Mouse (Mus musculus) left cerebral cortex, postnatal 4 days (tissue): ENCODE measurements at regions not wholly inside any gene's neighbourhood (a gene's known extent, or its start where the extent isn't known, plus 50 kb on each side); places are given as distances from the start of the nearest gene placed in this dataset.
"Not testable (repeated sequence)": the region's sequence is repeated elsewhere in the genome, so short reads cannot be mapped to it uniquely, and the experiment has no call there.

Source experiments
- DNase-seq: peaks from one replicate; pipeline ENCODE4 v3.0.0-alpha.2; 2022
- intact Hi-C: fragments of 180-260 bp; cut with DNase I; formaldehyde crosslinking; loops from one replicate; pipeline ENCODE4 v1.15.1; 2025

- intact Hi-C loops = no loop called here
- DNase-seq = no peak
Measured at GRCm38 (mm10) chr12:11037951-11038350, 112.9 kb downstream of the Kcns3 start.

- no peak for DNase-seq
Measured at GRCm38 (mm10) chr12:11020571-11021545, 130.0 kb downstream of the Kcns3 start.

GRCm38 (mm10) chr12:11011159-11011558 is 139.7 kb downstream of the Kcns3 start:
- intact Hi-C loops = no loop called here
- DNase-seq = no peak

More at GRCm38 (mm10) chr12:11020571-11021545, 130.0 kb downstream of the Kcns3 start:
- intact Hi-C loops = no loop called here

GRCm38 (mm10) chr12:10984295-10984694 is 166.6 kb downstream of the Kcns3 start:
- no peak for DNase-seq
- intact Hi-C loops = no loop called here

- DNase-seq = no peak
- intact Hi-C loops = no loop called here
Measured at GRCm38 (mm10) chr12:10949184-10949583, 201.7 kb downstream of the Kcns3 start.

- intact Hi-C loops = no loop called here
- no peak for DNase-seq
Measured at GRCm38 (mm10) chr12:10941064-10941463, 209.8 kb downstream of the Kcns3 start.

- intact Hi-C loops, DNase-seq: not testable (repeated sequence)
Measured at GRCm38 (mm10) chr12:10900054-10900453, 250.8 kb downstream of the Kcns3 start.

GRCm38 (mm10) chr12:10878791-10879190 is 272.1 kb downstream of the Kcns3 start:
- intact Hi-C loops = no loop called here
- DNase-seq = no peak

- no peak for DNase-seq
Measured at GRCm38 (mm10) chr12:10874589-10875554, 276.0 kb downstream of the Kcns3 start.

GRCm38 (mm10) chr12:10873716-10874401 is 277.0 kb downstream of the Kcns3 start:
- intact Hi-C loops = no loop called here
- no peak for DNase-seq

More at GRCm38 (mm10) chr12:10874589-10875554, 276.0 kb downstream of the Kcns3 start:
- intact Hi-C loops = no loop called here

- intact Hi-C loops = no loop called here
- DNase-seq = peak; percentile 15
Measured at GRCm38 (mm10) chr12:10867674-10868635, 282.9 kb downstream of the Kcns3 start.

GRCm38 (mm10) chr12:10866907-10867538 is 283.8 kb downstream of the Kcns3 start:
- peak; percentile 52 for DNase-seq
- intact Hi-C loops = no loop called here

- no peak for DNase-seq
- intact Hi-C loops = no loop called here
Measured at GRCm38 (mm10) chr12:10865294-10865693, 285.6 kb downstream of the Kcns3 start.

GRCm38 (mm10) chr12:10820335-10820734 is 330.5 kb downstream of the Kcns3 start:
- DNase-seq = peak; percentile 10
- intact Hi-C loops = no loop called here

GRCm38 (mm10) chr12:10818083-10818482 is 332.8 kb downstream of the Kcns3 start:
- intact Hi-C loops = no loop called here

GRCm38 (mm10) chr12:10817516-10817915 is 333.3 kb downstream of the Kcns3 start:
- DNase-seq = no peak
- intact Hi-C loops = no loop called here

More at GRCm38 (mm10) chr12:10818083-10818482, 332.8 kb downstream of the Kcns3 start:
- DNase-seq = peak; percentile 1

- intact Hi-C loops = no loop called here
- no peak for DNase-seq
Measured at GRCm38 (mm10) chr12:10810597-10810996, 340.3 kb downstream of the Kcns3 start.

- intact Hi-C loops = loop anchor here (10.0 kb wide), 1 partner anchor 350 kb away; the partner anchor contains the start of gene Kcns3
- no peak for DNase-seq
Measured at GRCm38 (mm10) chr12:10804491-10804890, 346.4 kb downstream of the Kcns3 start.
